Mouse (Mus musculus): ENCODE measurements at regions not wholly inside any gene's neighbourhood (a gene's known extent, or its start where the extent isn't known, plus 50 kb on each side); places are given as distances from the start of the nearest gene placed in this dataset.

- 75% methylated on average over 2 of the region's 2 CpGs for WGBS
- no peak for DNase-seq (ENCODE audit: extremely low read depth, low read depth, low spot score)
- no peaks in the 10 kb centered on the region for H3K4me1 ChIP-seq (ENCODE audit: control insufficient read depth, insufficient read depth, low read length)
- H3K4me3 ChIP-seq (ENCODE audit: insufficient read depth, low read depth, low read length): no peak overlapping the region
- no peaks in the 10 kb centered on the region for H3K27me3 ChIP-seq (ENCODE audit: control insufficient read depth, insufficient read depth, low read length)
- TF ChIP-seq POLR2A (IDR thresholded peaks at IDR 0.05; ENCODE audit: extremely low read depth, insufficient read depth, low read length) (no peak), CTCF (IDR thresholded peaks at IDR 0.05; ENCODE audit: low read depth, low read length) (no peak)
- no peak overlapping the region for H3K9ac ChIP-seq (ENCODE audit: low read depth, low read length)
- H3K36me3 ChIP-seq (ENCODE audit: control insufficient read depth, insufficient read depth, low read length): no peaks in the 10 kb centered on the region
- H3K79me2 ChIP-seq (ENCODE audit: control insufficient read depth, insufficient read depth, low read length): no peaks in the 10 kb centered on the region
- H3K27ac ChIP-seq (replicated peaks; ENCODE audit: insufficient read depth, low read depth, low read length): no peak overlapping the region
These were observed 324.2 kb downstream of the Lmo4 start for GRCm38 (mm10) chr3:143880813-143881212.

GRCm38 (mm10) chr3:143873876-143874275, 331.1 kb downstream of the Lmo4 start:
- H3K4me1 ChIP-seq (ENCODE audit: control insufficient read depth, insufficient read depth, low read length): no peaks in the 10 kb centered on the region
- no peak overlapping the region for H3K4me3 ChIP-seq (ENCODE audit: insufficient read depth, low read depth, low read length)
- no peak for TF ChIP-seq POLR2A (IDR thresholded peaks at IDR 0.05; ENCODE audit: extremely low read depth, insufficient read depth, low read length)
- no peak for TF ChIP-seq CTCF (IDR thresholded peaks at IDR 0.05; ENCODE audit: low read depth, low read length)
- no peaks in the 10 kb centered on the region for H3K27me3 ChIP-seq (ENCODE audit: control insufficient read depth, insufficient read depth, low read length)
- WGBS: 73% methylated on average over 3 of the region's 3 CpGs
- H3K36me3 ChIP-seq (ENCODE audit: control insufficient read depth, insufficient read depth, low read length): no peaks in the 10 kb centered on the region
- no peaks in the 10 kb centered on the region for H3K79me2 ChIP-seq (ENCODE audit: control insufficient read depth, insufficient read depth, low read length)
- no peak for DNase-seq (ENCODE audit: extremely low read depth, low read depth, low spot score)
- H3K27ac ChIP-seq (replicated peaks; ENCODE audit: insufficient read depth, low read depth, low read length): no peak overlapping the region
- no peak overlapping the region for H3K9ac ChIP-seq (ENCODE audit: low read depth, low read length)

GRCm38 (mm10) chr3:143866521-143866920, 338.5 kb downstream of the Lmo4 start:
- TF ChIP-seq POLR2A (IDR thresholded peaks at IDR 0.05; ENCODE audit: extremely low read depth, insufficient read depth, low read length): no peak
- no peak for TF ChIP-seq CTCF (IDR thresholded peaks at IDR 0.05; ENCODE audit: low read depth, low read length)
- no peak overlapping the region for H3K4me3 ChIP-seq (ENCODE audit: insufficient read depth, low read depth, low read length)
- H3K27me3 ChIP-seq (ENCODE audit: control insufficient read depth, insufficient read depth, low read length): no peaks in the 10 kb centered on the region
- WGBS: 68% methylated on average over 4 of the region's 4 CpGs
- H3K27ac ChIP-seq (replicated peaks; ENCODE audit: insufficient read depth, low read depth, low read length): no peak overlapping the region
- H3K9ac ChIP-seq (ENCODE audit: low read depth, low read length): no peak overlapping the region
- no peaks in the 10 kb centered on the region for H3K36me3 ChIP-seq (ENCODE audit: control insufficient read depth, insufficient read depth, low read length)
- H3K79me2 ChIP-seq (ENCODE audit: control insufficient read depth, insufficient read depth, low read length): no peaks in the 10 kb centered on the region
- H3K4me1 ChIP-seq (ENCODE audit: control insufficient read depth, insufficient read depth, low read length): no peaks in the 10 kb centered on the region
- DNase-seq (ENCODE audit: extremely low read depth, low read depth, low spot score): no peak

GRCm38 (mm10) chr3:143865626-143866025, 339.4 kb downstream of the Lmo4 start:
- Histone ChIP-seq H3K36me3 (ENCODE audit: control insufficient read depth, insufficient read depth, low read length) (no peaks in the 10 kb centered on the region), H3K9ac (ENCODE audit: low read depth, low read length) (no peak overlapping the region), H3K79me2 (ENCODE audit: control insufficient read depth, insufficient read depth, low read length) (no peaks in the 10 kb centered on the region), H3K4me3 (ENCODE audit: insufficient read depth, low read depth, low read length) (no peak overlapping the region), H3K27me3 (ENCODE audit: control insufficient read depth, insufficient read depth, low read length) (no peaks in the 10 kb centered on the region), H3K4me1 (ENCODE audit: control insufficient read depth, insufficient read depth, low read length) (no peaks in the 10 kb centered on the region), H3K27ac (replicated peaks; ENCODE audit: insufficient read depth, low read depth, low read length) (no peak overlapping the region)
- TF ChIP-seq CTCF (IDR thresholded peaks at IDR 0.05; ENCODE audit: low read depth, low read length) (no peak), POLR2A (IDR thresholded peaks at IDR 0.05; ENCODE audit: extremely low read depth, insufficient read depth, low read length) (no peak)
- no peak for DNase-seq (ENCODE audit: extremely low read depth, low read depth, low spot score)
- WGBS: 47% methylated on average over 7 of the region's 7 CpGs

GRCm38 (mm10) chr3:143864490-143864889, 340.5 kb downstream of the Lmo4 start:
- 62% methylated on average over 10 of the region's 10 CpGs for WGBS
- DNase-seq (ENCODE audit: extremely low read depth, low read depth, low spot score): no peak
- H3K9ac ChIP-seq (ENCODE audit: low read depth, low read length): no peak overlapping the region

GRCm38 (mm10) chr3:143862531-143862930, 342.5 kb downstream of the Lmo4 start:
- TF ChIP-seq CTCF (IDR thresholded peaks at IDR 0.05; ENCODE audit: low read depth, low read length) (no peak), POLR2A (IDR thresholded peaks at IDR 0.05; ENCODE audit: extremely low read depth, insufficient read depth, low read length) (no peak)
- 84% methylated on average over 11 of the region's 11 CpGs for WGBS
- no peaks in the 10 kb centered on the region for H3K79me2 ChIP-seq (ENCODE audit: control insufficient read depth, insufficient read depth, low read length)

More at GRCm38 (mm10) chr3:143864490-143864889, 340.5 kb downstream of the Lmo4 start:
- Histone ChIP-seq H3K27ac (replicated peaks; ENCODE audit: insufficient read depth, low read depth, low read length) (no peak overlapping the region), H3K79me2 (ENCODE audit: control insufficient read depth, insufficient read depth, low read length) (no peaks in the 10 kb centered on the region), H3K36me3 (ENCODE audit: control insufficient read depth, insufficient read depth, low read length) (no peaks in the 10 kb centered on the region), H3K4me3 (ENCODE audit: insufficient read depth, low read depth, low read length) (no peak overlapping the region), H3K27me3 (ENCODE audit: control insufficient read depth, insufficient read depth, low read length) (no peaks in the 10 kb centered on the region), H3K4me1 (ENCODE audit: control insufficient read depth, insufficient read depth, low read length) (no peaks in the 10 kb centered on the region)
- TF ChIP-seq CTCF (IDR thresholded peaks at IDR 0.05; ENCODE audit: low read depth, low read length) (no peak), POLR2A (IDR thresholded peaks at IDR 0.05; ENCODE audit: extremely low read depth, insufficient read depth, low read length) (no peak)

More at GRCm38 (mm10) chr3:143862531-143862930, 342.5 kb downstream of the Lmo4 start:
- H3K9ac ChIP-seq (ENCODE audit: low read depth, low read length): no peak overlapping the region
- no peaks in the 10 kb centered on the region for H3K27me3 ChIP-seq (ENCODE audit: control insufficient read depth, insufficient read depth, low read length)
- DNase-seq (ENCODE audit: extremely low read depth, low read depth, low spot score): no peak
- no peaks in the 10 kb centered on the region for H3K36me3 ChIP-seq (ENCODE audit: control insufficient read depth, insufficient read depth, low read length)
- H3K4me3 ChIP-seq (ENCODE audit: insufficient read depth, low read depth, low read length): no peak overlapping the region
- no peaks in the 10 kb centered on the region for H3K4me1 ChIP-seq (ENCODE audit: control insufficient read depth, insufficient read depth, low read length)
- H3K27ac ChIP-seq (replicated peaks; ENCODE audit: insufficient read depth, low read depth, low read length): no peak overlapping the region

Measured in liver, adult 2 months (tissue).